Mouse (Mus musculus) lung, adult 18-20 months (tissue): ENCODE data around the gene Krt83.
A peak's percentile ranks its signal among the peaks of the same experiment; 100 is the strongest.

Experiments
- DNase-seq, 2 experiments: peaks; one replicate each; pipeline ENCODE4 v3.0.0; 2022; ENCODE audit warnings: mixed read lengths in 2 of 2

Krt83 gene

GRCm38 (mm10) chr15:101472952-101473528 is 18.3 kb downstream of the Krt83 start, which contains the start of gene Krt86:
Gene Krt86, plus strand, starts transcription at chr15:101473478.
- DNase-seq, result no peak

- no peak for DNase-seq
Measured at GRCm38 (mm10) chr15:101469093-101469492, 22.2 kb downstream of the Krt83 start.

- DNase-seq, result no peak
Measured at GRCm38 (mm10) chr15:101463651-101464050, 27.7 kb downstream of the Krt83 start, which contains the start of gene Krt81. Gene Krt81, minus strand, starts transcription at chr15:101463751.

GRCm38 (mm10) chr15:101459283-101459682 is 32.0 kb downstream of the Krt83 start:
- DNase-seq, result no peak

- peak in 1 of 2 experiments; percentile 17 for DNase-seq
Measured at GRCm38 (mm10) chr15:101458361-101458930, 32.9 kb downstream of the Krt83 start.

GRCm38 (mm10) chr15:101455891-101456290 is 35.4 kb downstream of the Krt83 start:
- no peak for DNase-seq

GRCm38 (mm10) chr15:101455292-101455691 is 36.0 kb downstream of the Krt83 start:
- no peak for DNase-seq

- DNase-seq, result peak in 1 of 2 experiments; percentile 41
Measured at GRCm38 (mm10) chr15:101454774-101455173, 36.5 kb downstream of the Krt83 start.

GRCm38 (mm10) chr15:101453093-101453736 is 38.1 kb downstream of the Krt83 start:
- peak; percentile 86 to 90 for DNase-seq

- DNase-seq, result no peak
Measured at GRCm38 (mm10) chr15:101447444-101447843, 43.9 kb downstream of the Krt83 start, which contains the start of gene Krt88. Gene Krt88, plus strand, starts transcription at chr15:101447744.

- DNase-seq, result no peak
Measured at GRCm38 (mm10) chr15:101446572-101446971, 44.7 kb downstream of the Krt83 start.

- DNase-seq, result no peak
Measured at GRCm38 (mm10) chr15:101440837-101441236, 50.5 kb downstream of the Krt83 start.

- DNase-seq, result no peak
Measured at GRCm38 (mm10) chr15:101438555-101438954, 52.8 kb downstream of the Krt83 start, which contains the start of gene Krt87. Gene Krt87, minus strand, starts transcription at chr15:101438804.

GRCm38 (mm10) chr15:101436611-101437010 is 54.7 kb downstream of the Krt83 start:
- DNase-seq, result peak in 1 of 2 experiments; percentile 47
